Mouse (Mus musculus): ENCODE data around the gene Lrmda.

GRCm38 (mm10) chr14:22760241-22761039 is 740.9 kb downstream of the Lrmda start:
- TF ChIP-seq CTCF (conservative IDR thresholded peaks at IDR 0.05; ENCODE audit: low read length) (no peak), NANOG (IDR thresholded peaks at IDR 0.05; ENCODE audit: borderline replicate concordance, low read length) (no peak), POU5F1 (IDR thresholded peaks at IDR 0.05; ENCODE audit: borderline replicate concordance, low read length) (no peak)
